Mouse (Mus musculus) lung, adult 2 months (tissue): Measurements from ENCODE around the gene Cnih3. TPM values are rescaled to one million over a fixed set of nuclear protein-coding genes. Genes with fewer than 3 reads are reported as not detected.

Source experiments
- DNase-seq: peaks from one replicate; pipeline ENCODE4 v3.0.0; 2022
- H3K4me1 ChIP-seq: fragments of 200-500 bp; 2 replicates; pipeline ENCODE4 v1.6.1; 2011; ENCODE audit warnings: low read length; ENCODE audit not compliant: control insufficient read depth, insufficient read depth
- H3K4me3 ChIP-seq: fragments of 200-500 bp; replicated peaks from 2 replicates; pipeline ENCODE3; 2011; ENCODE audit warnings: low read depth, mild to moderate bottlenecking, control low read depth, low read length; ENCODE audit errors: extremely low read depth
- CTCF ChIP-seq: fragments of 200-500 bp; IDR thresholded peaks from 2 replicates; pipeline ENCODE4 v1.5.1; 2011; ENCODE audit warnings: mild to moderate bottlenecking, low read length, control low read depth; ENCODE audit not compliant: insufficient read depth
- POLR2A ChIP-seq: fragments of 200-500 bp; IDR thresholded peaks from 2 replicates; pipeline ENCODE4 v1.6.1; 2011; ENCODE audit warnings: low read depth, mild to moderate bottlenecking, control low read depth, low read length, borderline replicate concordance; ENCODE audit errors: extremely low read depth
- WGBS: fragments of 180-500 bp; shearing (Covaris S2); methylation state at CpG from one replicate; pipeline ENCODE4 v1.1.7; 2018; 5-methylcytosine and 5-hydroxymethylcytosine counted together
- polyA plus RNA-seq: library from polyadenylated mRNA; depleted of rRNA; stranded (reverse); fragments of >200 nt; gene quantifications from 2 replicates; pipeline ENCODE4 v1.2.3, GENCODE M21; 2012

Gene Cnih3
- polyA plus RNA-seq, 1 experiment: 0.25 TPM

GRCm38 (mm10) chr1:181323134-181323533, 29.3 kb upstream of the Cnih3 start:
- 88% methylated on average over 3 of the region's 3 CpGs for WGBS
- DNase-seq: no peak

GRCm38 (mm10) chr1:181327137-181327536, 25.3 kb upstream of the Cnih3 start:
- no peak overlapping the region for H3K4me3 ChIP-seq
- H3K4me1 ChIP-seq: no peaks in the 10 kb centered on the region
- no peak for TF ChIP-seq CTCF
- no peak for TF ChIP-seq POLR2A
- 92% methylated on average over 5 of the region's 5 CpGs for WGBS
- DNase-seq: no peak

More at GRCm38 (mm10) chr1:181323134-181323533, 29.3 kb upstream of the Cnih3 start:
- Histone ChIP-seq H3K4me1 (no peaks in the 10 kb centered on the region), H3K4me3 (no peak overlapping the region)
- TF ChIP-seq CTCF (no peak), POLR2A (no peak)

GRCm38 (mm10) chr1:181327636-181328420, 24.6 kb upstream of the Cnih3 start:
- DNase-seq: no peak
- no peak overlapping the region for H3K4me3 ChIP-seq
- 70% methylated on average over 10 of the region's 10 CpGs for WGBS
- no peak for TF ChIP-seq POLR2A
- TF ChIP-seq CTCF: no peak
- H3K4me1 ChIP-seq: no peaks in the 10 kb centered on the region; the same call in 1 of the 2 replicates

- H3K4me1 ChIP-seq: no peaks in the 10 kb centered on the region; the same call in 1 of the 2 replicates
- WGBS: 56% methylated on average over 3 of the region's 3 CpGs
- H3K4me3 ChIP-seq: no peak overlapping the region
- TF ChIP-seq CTCF (no peak), POLR2A (no peak)
- no peak for DNase-seq
Measured at GRCm38 (mm10) chr1:181329110-181329509, 23.3 kb upstream of the Cnih3 start.

GRCm38 (mm10) chr1:181332597-181332996, 19.8 kb upstream of the Cnih3 start:
- 28% methylated on average over 2 of the region's 2 CpGs for WGBS
- TF ChIP-seq CTCF (no peak), POLR2A (no peak)
- no peak overlapping the region for H3K4me3 ChIP-seq
- no peaks in the 10 kb centered on the region; the same call in 1 of the 2 replicates for H3K4me1 ChIP-seq
- DNase-seq: no peak

- H3K4me1 ChIP-seq: no peaks in the 10 kb centered on the region; the same call in 1 of the 2 replicates
- no peak overlapping the region for H3K4me3 ChIP-seq
- 84% methylated on average over 6 of the region's 6 CpGs for WGBS
- TF ChIP-seq CTCF (no peak), POLR2A (no peak)
- DNase-seq: no peak
Measured at GRCm38 (mm10) chr1:181334329-181335018, 18.0 kb upstream of the Cnih3 start.

GRCm38 (mm10) chr1:181335019-181335365, 17.4 kb upstream of the Cnih3 start:
- no peak for TF ChIP-seq CTCF
- TF ChIP-seq POLR2A: no peak
- Histone ChIP-seq H3K4me1 (no peaks in the 10 kb centered on the region; the same call in 1 of the 2 replicates), H3K4me3 (no peak overlapping the region)
- 87% methylated on average over 5 of the region's 5 CpGs for WGBS
- DNase-seq: no peak

- TF ChIP-seq CTCF (no peak), POLR2A (no peak)
- no peak overlapping the region for H3K4me3 ChIP-seq
- 86% methylated on average over 4 of the region's 4 CpGs for WGBS
- H3K4me1 ChIP-seq: no peaks in the 10 kb centered on the region; the same call in 1 of the 2 replicates
- DNase-seq: no peak
Measured at GRCm38 (mm10) chr1:181335388-181335787, 17.0 kb upstream of the Cnih3 start.

GRCm38 (mm10) chr1:181336857-181337256, 15.6 kb upstream of the Cnih3 start:
- DNase-seq: no peak
- H3K4me1 ChIP-seq: no peaks in the 10 kb centered on the region; the same call in 1 of the 2 replicates
- 85% methylated on average over 6 of the region's 6 CpGs for WGBS
- H3K4me3 ChIP-seq: no peak overlapping the region
- TF ChIP-seq POLR2A (no peak), CTCF (no peak)
